Mouse (Mus musculus) ES-Bruce4 (cell line): ENCODE data around the gene Pbx1.

Experiments used
- CTCF ChIP-seq: IDR thresholded peaks from one replicate; pipeline ENCODE4 v1.8.1; 2011; ENCODE audit warnings: low read depth, low read length
- EP300 ChIP-seq: IDR thresholded peaks from 2 replicates; pipeline ENCODE4 v1.6.1; 2011; ENCODE audit warnings: low read depth, low read length; ENCODE audit not compliant: insufficient read depth

DNA sequence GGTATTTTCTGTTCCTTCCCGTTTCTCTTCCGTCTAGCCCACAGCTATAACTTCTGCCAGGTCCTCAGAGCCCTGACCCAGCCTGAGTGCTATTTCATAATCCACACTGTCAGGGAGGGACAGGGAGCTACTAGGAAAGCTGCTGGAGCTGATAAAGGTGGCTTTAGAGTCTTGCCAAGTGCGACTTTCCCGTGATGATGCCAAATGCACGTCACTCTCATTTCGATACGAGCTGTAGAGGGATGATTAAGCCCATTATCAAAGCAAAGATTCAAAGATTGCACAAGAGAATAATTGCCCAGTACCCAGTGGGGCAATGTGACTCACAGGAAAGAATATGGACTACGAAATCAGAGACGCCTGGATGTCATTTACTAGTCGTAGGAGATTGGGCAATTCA lies 69.6 kb downstream of the Pbx1 start:
- TF ChIP-seq EP300 (no peak), CTCF (no peak)
